Mouse (Mus musculus): ENCODE measurements at regions not wholly inside any gene's neighbourhood (a gene's known extent, or its start where the extent isn't known, plus 50 kb on each side); places are given as distances from the start of the nearest gene placed in this dataset.

DNA sequence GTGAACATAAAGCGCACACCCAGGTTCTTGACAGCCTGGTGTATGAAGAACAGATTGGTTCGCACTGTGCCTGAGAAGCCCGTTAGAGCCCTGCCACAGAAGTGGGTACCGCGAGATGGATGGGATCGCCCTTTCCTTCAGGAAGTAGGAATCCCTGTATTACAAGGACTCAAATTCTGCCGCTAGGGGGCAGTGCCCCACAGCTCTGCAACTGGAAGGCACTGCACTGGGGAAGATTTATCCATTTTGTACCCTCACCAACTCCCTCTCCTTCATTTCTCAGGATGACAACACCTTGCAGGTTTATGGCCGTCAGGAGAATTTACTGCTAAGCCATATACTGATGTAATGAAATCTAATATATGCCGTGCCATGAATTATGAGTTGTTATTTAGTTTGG lies 1094.1 kb upstream of the 2610301B20Rik start:
- DNase-seq (peak; percentile 26), ATAC-seq (ENCODE audit: low read depth) (no peak)
- no peak overlapping the region for H3K27ac ChIP-seq
- H3K4me2 ChIP-seq = no peak overlapping the region
- no peaks in the 10 kb centered on the region for H3K36me3 ChIP-seq
- WGBS (ENCODE audit: insufficient replicate concordance) = 32% methylated on average over 9 of the region's 9 CpGs
- no peaks in the 10 kb centered on the region for H3K27me3 ChIP-seq
- no peak overlapping the region for H3K9ac ChIP-seq
- no peaks in the 10 kb centered on the region for H3K4me1 ChIP-seq (replicated peaks)
- no peaks in the 10 kb centered on the region for H3K9me3 ChIP-seq (replicated peaks)
- no peak overlapping the region for H3K4me3 ChIP-seq (replicated peaks)

GRCm38 (mm10) chr4:9781318-9781717 lies 1093.0 kb upstream of the 2610301B20Rik start:
- DNase-seq (no peak), ATAC-seq (ENCODE audit: low read depth) (no peak)
- Histone ChIP-seq H3K4me2 (no peak overlapping the region), H3K36me3 (no peaks in the 10 kb centered on the region), H3K27ac (no peak overlapping the region), H3K4me1 (replicated peaks) (no peaks in the 10 kb centered on the region), H3K27me3 (no peaks in the 10 kb centered on the region), H3K4me3 (replicated peaks) (no peak overlapping the region), H3K9ac (no peak overlapping the region), H3K9me3 (replicated peaks) (no peaks in the 10 kb centered on the region)
- WGBS (ENCODE audit: insufficient replicate concordance) = 54% methylated on average over 2 of the region's 2 CpGs

- no peaks in the 10 kb centered on the region for H3K36me3 ChIP-seq
- DNase-seq (no peak), ATAC-seq (ENCODE audit: low read depth) (no peak)
- no peaks in the 10 kb centered on the region for H3K27me3 ChIP-seq
- H3K9me3 ChIP-seq (replicated peaks) = no peaks in the 10 kb centered on the region
- no peak overlapping the region for H3K4me3 ChIP-seq (replicated peaks)
- H3K9ac ChIP-seq = no peak overlapping the region
- WGBS (ENCODE audit: insufficient replicate concordance) = 62% methylated on average over 5 of the region's 5 CpGs
- H3K4me2 ChIP-seq = no peak overlapping the region
- H3K4me1 ChIP-seq (replicated peaks) = no peaks in the 10 kb centered on the region
- no peak overlapping the region for H3K27ac ChIP-seq
Measured at GRCm38 (mm10) chr4:9787795-9788365, 1086.4 kb upstream of the 2610301B20Rik start.

- Histone ChIP-seq H3K9me3 (replicated peaks) (no peaks in the 10 kb centered on the region), H3K27ac (no peak overlapping the region), H3K27me3 (no peaks in the 10 kb centered on the region), H3K4me1 (replicated peaks) (no peaks in the 10 kb centered on the region), H3K4me2 (no peak overlapping the region), H3K36me3 (no peaks in the 10 kb centered on the region), H3K9ac (no peak overlapping the region), H3K4me3 (replicated peaks) (no peak overlapping the region)
- WGBS (ENCODE audit: insufficient replicate concordance) = 69% methylated on average over 8 of the region's 8 CpGs
- DNase-seq (no peak), ATAC-seq (ENCODE audit: low read depth) (no peak)
Measured at GRCm38 (mm10) chr4:9790478-9790877, 1083.8 kb upstream of the 2610301B20Rik start.

Measured in liver, embryonic 13.5 days (tissue).